Mouse (Mus musculus) kidney, adult 8-10 months (tissue): ENCODE measurements around the gene Spcs3.
"Not testable (repeated sequence)": the region's sequence is repeated elsewhere in the genome, so short reads cannot be mapped to it uniquely, and the experiment has no call there.

ENCODE experiments used
- DNase-seq, 2 experiments: peaks; one replicate each; pipeline ENCODE4 v3.0.0; 2022

Gene Spcs3

DNA sequence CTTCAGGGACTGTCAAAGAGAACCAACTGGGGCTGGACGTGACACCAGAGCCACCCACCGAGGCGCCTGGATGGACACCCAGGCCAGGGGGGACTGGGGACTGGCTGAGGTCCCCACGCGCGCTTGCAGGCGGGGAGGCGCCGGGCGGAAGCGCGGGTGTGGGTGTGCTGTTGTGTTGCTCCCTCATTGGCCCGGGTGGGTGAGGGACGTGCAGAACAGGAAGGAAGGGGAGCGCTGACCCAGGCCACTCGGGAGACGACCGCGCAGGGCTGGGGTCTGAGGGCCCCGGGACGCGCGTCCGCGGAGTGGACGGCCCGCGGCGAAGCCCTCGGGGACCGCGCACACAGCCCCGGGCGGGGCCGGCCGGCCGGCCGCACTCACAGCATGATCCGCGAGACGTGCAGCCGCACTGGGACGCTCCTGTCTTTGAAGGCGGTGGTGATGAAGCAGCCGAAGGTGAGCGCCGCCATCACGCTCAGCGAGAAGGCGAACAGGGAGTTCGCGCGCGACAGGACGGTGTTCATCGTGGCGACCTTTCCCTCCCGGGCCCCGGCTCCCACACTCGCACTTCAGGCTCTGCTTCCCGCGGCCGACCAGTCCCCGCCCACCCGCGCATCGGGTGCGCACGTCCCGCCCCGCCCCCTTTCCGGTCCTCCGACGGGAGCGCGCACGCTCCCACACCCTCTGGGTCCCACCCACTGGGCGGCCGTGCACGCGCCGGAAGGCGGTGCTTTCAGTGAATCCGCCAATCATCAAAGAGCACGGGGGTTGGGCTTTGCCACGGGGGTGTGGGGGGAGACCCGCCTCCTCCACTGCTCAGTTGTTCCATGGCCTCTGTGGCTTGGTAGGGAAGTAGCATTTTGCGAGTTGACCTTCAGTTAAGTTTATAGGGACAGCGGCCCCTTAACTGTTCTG lies at the start of gene Spcs3, which contains the start of gene Asb5:
Gene Spcs3 (minus strand): TSS at position 617 of the 915 bp plus-strand sequence.
Gene Asb5 (plus strand): TSS at position 199 of the 915 bp plus-strand sequence.
- DNase-seq, result peak; percentile 95 to 96

DNA sequence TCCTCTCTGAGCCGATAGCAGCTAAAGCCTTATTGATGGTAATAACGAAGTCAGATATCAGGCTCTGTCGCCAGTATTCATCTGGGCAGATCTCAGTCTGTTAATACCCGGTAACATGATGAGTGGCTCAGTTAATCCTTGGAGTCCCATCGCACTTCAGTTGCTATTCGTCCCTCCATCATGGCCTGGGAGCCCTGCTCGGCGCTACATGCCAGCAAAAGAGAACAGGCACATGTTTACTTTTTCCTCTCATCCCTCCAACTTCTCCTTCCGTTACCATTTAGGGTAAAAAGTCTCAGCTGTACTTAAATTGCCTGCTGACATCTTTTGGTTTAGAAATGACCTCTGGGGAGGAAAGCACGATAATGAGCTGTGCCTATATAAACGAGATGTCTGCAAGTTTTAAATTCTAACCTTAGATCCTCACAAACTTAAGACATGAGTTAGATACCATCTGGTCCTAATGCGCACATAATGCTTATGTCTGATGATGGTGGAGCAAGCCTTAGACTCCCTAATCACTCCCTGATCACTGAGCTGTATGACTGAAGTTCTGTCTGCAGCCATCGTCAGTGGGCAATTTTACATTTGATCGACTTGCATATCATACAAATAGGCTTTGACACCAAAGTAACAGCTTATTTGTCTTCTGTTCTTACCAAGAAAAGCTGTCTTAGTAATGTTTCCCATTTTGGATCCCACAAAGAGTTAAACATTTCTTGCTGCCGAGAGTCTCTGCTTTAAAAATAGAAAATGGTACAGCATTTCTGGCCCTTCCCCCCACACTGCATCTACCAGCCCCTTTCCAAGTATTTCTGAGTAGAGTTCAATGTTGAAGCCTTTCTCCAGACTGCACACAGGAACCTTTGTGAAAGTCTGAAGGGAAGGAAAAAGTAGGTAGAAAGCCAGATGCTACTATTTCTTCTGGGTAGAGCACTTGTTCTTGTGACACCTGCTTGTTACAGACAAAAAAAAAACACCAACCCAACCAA lies 41.1 kb upstream of the Spcs3 start:
- no peak for DNase-seq

DNA sequence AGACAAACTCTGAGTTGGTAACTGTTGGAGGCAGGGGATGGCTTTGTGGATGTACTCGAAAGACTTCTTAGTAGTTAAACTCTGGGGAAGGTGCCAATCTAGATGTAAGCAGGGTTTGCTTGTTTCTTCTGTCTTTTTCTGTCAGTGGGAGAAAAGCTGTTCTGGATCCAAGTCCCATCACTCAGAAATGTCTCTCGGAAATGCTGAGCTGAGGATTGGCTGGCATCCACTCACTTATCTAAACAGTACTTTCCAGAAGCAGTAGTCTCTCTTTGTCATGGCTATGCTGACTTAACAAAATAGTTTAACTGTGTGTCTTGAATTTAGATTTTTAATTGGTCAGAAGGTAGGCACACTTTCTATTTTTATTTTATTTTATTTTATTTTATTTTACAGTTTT lies 37.4 kb upstream of the Spcs3 start:
- no peak for DNase-seq

DNA sequence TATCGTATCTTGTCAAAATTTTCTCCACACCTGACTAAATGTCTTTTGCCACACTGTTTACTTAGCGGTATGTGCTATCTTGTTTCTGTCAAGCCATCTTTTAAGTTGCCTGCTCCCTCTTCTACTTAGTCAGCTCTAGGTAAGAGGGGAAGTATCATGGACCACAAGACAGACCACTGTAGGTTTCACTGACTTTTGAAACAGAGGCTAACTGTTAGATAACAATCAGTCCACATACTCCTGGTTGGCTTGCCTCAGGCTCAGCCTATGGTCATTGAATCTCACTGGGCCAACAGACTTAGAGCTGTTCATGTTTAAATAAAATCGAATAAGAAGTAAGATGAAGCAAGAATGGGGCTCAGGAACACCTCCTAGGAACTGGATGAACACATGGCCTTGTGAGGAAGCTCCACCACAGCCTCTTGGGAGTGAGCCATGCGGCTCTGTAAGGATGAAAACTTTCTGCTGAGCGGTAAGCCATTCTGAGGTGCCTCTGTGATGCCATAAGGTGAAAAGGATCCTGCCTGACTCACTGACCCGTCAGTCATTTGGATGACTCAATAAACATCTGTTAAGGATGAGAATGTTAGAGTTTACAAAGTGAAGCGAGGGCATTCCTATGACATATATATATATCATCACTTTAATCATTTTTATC lies 35.9 kb upstream of the Spcs3 start:
- DNase-seq, result no peak

DNA sequence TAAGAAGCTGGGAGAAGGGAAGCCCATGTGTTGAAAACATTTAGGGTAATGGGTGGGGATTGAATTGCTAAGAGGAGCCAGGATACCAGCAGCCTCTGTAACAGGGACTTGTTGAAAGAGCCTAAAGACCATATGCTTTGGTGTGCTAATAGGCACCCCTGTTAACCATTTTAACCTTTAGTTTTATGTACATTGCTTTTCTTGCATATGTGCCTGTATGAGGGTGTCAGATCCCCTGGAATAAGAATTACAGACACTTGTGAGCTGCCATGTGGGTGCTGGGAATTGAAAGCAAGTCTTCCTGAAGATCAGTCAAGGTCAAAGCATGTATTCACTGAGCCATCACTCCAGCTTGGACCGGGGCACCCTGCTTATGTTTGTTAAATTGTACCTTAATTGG lies 35.4 kb upstream of the Spcs3 start:
- DNase-seq, result no peak

DNA sequence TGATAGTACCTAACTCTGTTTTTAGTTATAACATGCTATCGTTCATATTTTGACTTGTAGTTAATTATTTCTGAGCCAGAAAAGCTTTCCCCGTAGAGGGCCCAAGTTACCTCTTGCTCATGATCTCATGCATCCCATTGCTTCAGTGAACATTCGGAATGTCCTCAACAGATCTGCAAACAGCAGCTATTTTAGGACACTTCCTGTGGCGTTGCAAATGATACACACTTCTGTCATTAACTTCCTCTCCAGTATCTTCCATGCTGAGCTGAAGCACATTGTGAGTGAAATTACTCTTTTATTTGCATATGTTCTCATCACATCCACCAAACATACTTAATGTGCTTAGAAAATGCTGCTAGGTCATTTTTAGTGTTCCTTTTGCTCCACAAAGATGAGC lies 32.3 kb upstream of the Spcs3 start:
- no peak for DNase-seq

DNA sequence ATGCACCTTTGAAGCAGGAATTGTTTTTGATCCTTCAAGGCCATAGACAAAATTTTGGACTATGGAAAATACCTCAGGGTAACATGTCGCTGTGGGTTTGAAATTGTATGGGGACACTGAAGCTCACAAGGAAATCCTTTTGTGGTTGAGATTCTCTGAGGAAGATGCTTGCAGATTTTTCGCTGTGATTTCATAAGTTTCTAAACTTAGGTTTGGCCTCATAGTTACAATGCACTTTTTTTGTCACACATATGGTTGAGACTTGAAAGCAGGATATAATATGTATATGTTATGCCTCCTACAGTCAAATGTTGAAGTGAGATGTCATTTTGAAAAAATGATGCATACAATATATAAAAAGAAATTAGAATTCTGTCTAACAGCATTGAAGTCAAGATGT lies 25.1 kb upstream of the Spcs3 start:
- no peak for DNase-seq

DNA sequence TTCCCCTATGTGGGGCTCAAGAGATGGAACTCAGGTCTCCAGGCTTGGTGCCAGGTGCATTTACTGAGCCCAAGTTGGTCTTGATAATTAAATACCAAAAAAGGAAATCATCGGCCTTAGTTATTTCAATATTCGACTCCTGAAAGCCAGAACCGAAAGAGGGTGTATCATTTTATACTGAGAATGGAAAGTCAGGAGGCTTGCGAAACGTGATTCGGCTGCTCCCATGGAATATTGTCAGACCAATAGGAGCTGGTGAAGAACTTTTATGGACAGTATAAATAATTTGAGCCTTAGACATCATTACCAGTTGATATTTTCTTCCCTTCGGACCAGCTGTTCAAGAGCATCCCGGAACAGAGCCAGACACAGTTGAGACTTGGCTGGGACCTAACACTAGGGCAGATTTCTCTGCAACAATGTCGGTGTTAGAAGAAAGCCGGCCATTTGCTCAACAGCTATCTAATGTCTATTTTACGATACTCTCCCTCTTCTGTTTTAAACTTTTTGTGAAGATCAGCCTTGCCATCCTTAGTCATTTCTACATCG lies 20.3 kb upstream of the Spcs3 start:
- no peak for DNase-seq

DNA sequence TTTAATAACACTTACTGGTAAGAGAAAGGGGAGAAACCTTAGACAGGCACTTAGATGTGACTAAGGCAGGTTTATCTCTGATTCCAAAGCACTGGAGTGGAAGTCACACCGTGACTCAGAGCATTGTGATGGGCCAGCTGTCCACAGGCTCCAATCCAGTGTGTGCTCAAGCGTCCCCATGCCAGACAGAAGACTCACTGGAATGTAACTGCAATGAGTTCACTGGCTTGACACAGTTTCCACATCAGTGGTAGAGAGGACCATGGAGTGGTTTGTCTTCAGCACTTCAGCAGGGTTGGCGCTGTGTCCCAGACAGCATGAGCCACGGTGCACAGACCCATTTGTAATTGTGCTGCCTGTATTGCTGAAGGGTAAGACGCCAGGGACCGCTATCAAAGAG lies 18.6 kb upstream of the Spcs3 start:
- DNase-seq, result no peak

DNA sequence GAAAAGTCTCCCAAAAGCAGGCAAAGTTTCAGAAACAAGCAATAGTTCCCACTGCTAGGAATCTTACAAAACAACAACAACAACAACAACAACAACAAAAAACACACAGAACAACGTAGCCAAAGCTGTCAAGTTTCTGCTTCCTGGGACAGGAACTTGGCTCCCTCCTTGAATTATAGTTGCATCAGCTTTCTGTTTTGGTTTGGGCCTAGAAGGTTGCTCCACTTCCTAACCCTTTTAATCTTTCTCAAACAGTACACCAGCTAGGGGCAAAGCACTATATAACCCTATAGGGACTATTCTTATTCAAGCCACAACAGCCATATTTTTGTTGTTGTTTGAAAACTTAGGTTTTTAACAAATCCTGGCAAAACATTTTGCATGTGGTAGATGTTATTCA lies 11.5 kb upstream of the Spcs3 start:
- no peak for DNase-seq

DNA sequence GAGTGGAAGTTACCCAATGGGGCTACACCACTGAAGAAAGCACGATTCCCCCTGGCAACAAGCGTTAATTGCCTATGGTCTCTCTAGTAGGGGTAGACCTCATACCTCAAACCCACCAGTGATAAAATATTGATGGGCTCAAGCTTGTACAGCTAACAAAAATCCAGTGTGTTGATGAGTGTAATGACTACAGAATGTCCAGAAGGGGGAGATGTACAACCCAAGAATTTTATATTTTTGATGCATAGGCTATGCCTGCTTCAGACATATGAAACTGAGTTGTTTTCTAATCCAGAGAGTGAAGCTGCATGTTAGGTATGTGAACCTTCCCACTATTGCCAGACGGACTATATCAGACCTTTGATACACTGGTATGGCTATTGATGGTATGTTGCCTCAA lies 7.5 kb upstream of the Spcs3 start:
- DNase-seq, result no peak

DNA sequence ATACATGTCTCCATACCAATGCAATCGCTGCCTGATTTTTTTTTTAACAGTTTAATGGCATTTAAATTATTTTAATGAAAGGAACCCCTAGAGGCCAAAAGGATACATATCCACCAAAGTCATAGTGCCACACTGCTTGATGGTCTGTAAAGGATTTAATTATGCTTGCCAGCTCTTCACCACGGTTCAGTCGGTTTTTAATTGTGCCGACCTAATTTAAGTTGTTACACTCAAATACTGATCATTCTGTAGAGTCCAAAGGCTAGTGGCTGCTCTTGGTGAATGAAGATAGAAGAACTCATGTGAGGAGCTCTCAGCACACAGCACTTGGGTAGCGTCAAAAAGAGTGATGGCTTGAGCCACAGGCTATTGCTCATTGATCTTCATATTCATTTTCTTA lies 5.4 kb upstream of the Spcs3 start:
- peak; percentile 44 to 52 for DNase-seq

DNA sequence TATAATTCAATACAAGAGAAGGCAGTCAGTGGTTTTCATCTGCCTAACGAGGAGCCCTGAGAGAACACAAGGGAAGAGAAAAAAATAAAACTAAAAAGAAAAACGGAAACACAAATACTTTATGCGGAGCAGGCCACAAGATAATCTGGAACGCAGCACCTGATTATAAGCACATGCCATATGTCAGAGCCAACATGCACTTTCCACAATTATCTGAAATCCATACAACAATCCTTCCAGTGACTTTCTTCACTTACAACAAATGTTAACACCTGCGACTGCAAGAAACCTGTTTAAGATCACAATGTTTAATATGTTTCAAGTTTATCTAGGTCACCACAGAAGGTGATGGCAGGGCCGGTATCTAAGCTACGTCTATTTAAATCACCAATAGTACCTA lies 1.2 kb downstream of the Spcs3 start:
- DNase-seq, result no peak

DNA sequence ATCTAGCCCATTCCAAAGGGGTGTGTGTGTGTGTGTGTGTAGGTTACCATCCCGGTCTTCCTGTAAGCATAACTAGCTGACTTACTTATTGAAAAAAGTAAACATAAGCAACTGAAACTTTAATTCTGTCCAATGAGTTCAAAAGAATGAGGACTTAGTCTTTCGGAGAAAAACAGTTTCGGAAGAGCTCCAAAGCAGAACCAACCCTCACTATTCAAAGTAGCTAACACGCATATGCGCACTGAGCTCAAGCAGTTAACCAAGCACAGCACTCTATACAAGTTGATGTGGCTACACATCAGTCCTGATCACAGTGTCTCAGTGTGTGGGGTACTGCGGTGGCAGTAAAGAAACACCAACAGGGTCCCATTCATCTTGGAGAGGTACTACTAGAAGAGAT lies 3.1 kb downstream of the Spcs3 start:
- DNase-seq, result no peak

DNA sequence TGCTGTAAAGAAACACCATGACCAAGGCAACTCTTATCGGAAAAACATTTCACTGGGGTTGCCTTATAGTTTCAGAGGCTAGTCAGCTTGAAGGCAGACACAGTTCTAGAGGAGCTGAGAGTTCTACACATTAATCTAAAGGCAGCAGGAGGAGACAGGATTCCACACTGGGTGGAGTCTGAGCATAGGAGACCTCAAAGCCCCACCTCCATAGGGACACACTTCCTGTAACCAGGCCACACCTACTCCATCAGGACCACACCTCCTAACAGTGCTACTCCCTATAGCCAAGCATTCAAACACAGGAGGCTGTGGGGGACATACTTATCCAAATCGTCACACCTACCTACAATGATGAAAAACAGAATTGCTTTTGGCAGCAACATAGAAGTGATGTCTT lies 4.2 kb downstream of the Spcs3 start:
- no peak for DNase-seq

DNA sequence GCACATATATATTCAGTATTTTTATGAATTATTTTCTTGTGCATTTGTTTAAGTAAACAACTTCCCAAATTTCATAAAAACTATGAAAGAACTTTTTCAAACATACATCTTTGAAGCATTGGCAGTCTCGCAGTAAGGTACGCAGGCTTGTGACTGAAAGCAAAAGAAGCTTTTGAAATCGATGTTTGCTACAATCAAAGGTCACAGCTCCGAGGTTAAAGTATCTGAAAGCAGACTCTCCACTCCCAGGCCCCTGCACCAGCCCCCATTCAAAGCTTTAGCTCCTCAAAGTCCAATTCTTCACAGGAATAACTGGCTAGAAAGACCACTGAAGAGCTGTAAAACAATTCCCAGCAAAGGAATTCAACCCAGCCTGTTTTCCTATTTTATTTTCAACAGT lies 9.3 kb downstream of the Spcs3 start:
- DNase-seq, result no peak

DNA sequence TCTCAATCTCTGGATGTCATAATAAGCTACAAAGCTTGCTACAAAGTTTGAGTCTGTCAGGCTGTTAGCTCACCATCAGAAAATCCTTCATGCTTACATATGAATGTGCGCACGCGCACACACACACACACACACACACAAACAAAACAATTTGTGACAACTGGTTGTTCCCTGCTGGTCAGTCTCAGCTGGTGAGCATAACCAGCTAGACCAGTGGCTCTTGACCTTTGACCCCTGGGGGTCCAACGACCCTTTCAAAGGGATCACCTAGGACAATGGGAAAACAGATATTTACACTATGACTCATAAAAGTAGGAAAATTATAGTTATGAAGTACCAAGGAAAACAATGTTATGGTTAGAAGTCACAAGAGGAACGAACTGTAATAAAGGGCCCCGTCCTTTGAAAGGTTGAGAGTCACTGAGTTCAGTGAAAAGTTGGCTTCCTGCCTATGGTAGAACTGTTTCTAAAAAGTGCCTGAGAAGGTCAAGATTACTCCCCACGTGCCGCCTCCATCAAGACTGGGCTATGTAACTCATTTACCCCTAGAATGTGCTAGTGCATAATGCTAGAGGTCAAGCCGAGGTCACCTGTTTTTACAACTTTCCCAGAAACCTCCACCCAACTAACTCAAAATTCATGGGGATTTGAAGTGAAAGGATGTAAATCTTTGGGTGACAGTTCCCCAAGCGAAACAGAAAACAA lies 10.9 kb downstream of the Spcs3 start:
- peak; percentile 65 to 86 for DNase-seq

DNA sequence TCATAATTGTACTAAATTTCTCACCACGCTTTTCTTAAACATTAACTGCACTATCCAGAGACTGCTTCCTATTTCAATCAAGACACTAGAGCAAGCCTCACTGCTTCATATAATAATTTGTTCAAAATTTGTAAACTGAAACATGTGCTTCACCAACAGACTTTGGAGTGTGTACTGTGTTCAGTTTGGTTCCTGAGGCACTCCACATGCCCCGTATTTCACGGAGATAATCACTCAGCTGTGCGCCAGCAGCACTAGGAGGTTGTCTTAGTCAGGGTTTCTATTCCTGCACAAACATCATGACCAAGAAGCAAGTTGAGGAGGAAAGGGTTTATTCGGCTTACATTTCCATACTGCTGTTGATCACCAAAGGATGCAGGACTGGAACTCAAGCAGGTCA lies 17.6 kb downstream of the Spcs3 start:
- not testable (repeated sequence) for DNase-seq

DNA sequence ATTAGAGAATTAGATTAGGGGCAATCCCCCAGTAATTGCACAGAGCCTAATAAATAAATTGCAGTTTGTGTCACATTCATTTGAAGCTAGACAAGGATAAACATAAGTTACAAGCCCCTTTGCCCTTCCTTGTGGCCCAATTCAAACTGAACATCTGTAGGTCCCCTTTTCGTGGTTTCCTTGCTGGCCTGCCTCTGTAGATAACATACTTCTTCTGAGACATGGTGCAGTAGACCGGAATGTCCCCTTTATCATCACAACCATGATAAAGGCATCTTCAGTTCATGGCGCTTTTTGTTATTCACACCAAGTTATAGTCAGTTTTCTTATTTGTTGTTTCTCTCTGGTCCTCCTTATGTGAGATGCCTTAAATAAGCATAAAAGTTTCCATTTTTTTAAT lies 18.0 kb downstream of the Spcs3 start:
- DNase-seq, result no peak

DNA sequence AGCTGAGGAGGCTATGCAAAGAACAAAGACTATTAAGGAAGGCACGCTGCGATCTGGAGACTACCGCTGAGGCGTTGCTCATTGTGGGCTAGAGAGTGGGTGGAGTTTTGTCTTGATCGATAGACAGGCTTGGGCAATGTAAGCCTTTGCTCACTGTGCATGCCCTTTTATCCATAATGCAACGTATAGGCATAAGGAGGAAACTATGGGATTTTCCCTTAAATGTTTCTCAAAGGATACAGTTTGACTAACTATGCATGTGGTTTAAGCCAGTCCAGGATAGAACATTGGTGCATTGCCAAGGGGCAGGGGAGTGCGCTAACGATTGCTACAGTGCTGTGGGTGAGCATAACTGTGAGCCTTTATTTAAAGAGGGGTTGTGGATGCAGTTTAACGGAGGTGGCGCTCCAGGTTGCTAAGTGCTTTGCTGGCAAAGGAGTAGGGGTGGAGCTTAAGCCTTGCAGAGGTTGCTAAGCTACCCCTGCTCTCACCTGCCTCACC lies 20.5 kb downstream of the Spcs3 start:
- DNase-seq, result peak; percentile 13 to 47

DNA sequence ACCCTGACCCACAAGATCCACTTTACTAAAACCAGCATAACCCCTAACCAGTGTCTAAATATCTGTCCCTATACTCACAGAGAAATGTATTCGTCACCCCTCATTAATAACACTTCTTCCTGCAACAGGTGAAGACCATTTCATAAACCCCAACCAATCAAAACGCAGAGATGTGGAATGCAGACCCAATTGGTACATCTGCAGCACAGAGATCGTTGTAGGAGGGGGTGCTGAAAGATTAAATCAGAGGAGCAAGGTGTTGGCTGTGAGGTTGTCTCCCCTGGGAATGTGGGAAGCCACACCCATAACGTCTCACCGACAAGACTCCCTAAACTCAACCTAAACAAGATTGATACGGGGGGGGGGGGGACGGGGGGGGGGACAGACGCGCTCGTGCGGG lies 21.0 kb downstream of the Spcs3 start:
- no peak for DNase-seq

DNA sequence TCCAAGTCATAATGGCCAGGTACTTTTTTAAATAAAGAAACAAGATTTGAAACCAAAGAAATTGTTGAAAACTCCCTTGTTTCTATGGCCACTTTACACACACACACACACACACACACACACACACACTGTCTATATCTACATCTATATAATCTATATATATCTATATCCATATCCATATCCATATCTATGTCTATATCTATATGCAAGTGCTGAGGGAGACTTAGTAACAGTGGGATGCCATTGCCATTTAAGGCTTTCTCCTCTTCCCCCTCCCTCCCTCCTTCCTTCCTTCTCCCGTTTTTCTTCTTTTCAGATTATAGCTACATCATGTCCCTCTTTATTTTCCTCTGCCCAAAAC lies 21.7 kb downstream of the Spcs3 start:
- no peak for DNase-seq
